Mouse (Mus musculus): ENCODE data around the gene Slc10a7. TPM values are rescaled to one million over a fixed set of nuclear protein-coding genes. Genes with fewer than 3 reads are reported as not detected.

The Slc10a7 gene
- polyA plus RNA-seq, 1 experiment = 4.7 TPM

DNA sequence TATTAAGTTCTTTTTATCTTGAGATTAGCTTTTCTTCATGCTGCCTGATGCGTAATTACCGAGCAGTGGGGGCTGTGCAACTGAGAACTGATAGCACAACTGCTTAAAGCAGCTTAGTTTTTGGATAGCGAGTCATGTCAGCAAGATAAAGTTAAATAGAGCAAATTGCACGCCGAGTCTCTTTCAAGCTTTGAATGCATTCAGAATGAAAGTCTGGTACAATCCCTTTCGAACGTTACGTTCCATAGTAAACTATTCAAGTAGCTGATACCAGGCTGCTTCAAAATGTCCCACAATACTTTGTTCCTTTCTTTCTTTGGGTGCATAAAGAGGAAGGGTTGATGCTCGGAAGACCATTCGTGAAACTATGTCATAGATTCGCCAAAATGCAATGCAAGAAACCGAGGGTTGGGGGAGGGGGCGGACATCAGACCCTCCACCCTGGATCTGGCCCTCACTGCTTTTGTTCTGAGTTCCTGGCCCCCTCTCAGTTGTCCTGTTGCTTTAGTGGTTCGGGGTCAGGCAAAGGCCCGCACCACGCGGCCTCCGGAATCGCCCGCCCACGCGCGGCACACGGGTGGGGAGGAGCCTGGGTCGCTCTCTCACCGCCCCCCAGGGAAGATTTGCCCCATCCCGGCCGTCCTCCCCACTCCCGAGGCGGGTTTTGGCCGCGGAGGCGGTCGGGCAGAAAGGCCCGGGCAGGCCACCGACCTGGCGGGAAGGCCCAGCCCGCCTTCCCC lies 997 bp upstream of the Slc10a7 start:
- under 1% methylated on average over 37 of the region's 38 CpGs for WGBS
- peak overlapping the region; percentile 95 for H3K4me3 ChIP-seq (replicated peaks; ENCODE audit: control insufficient read depth, low read depth, low read length)
- no peak for TF ChIP-seq POLR2A (IDR thresholded peaks at IDR 0.05; ENCODE audit: borderline replicate concordance, control insufficient read depth, low read depth, low read length)
- no peak for TF ChIP-seq CTCF (IDR thresholded peaks at IDR 0.05; ENCODE audit: control insufficient read depth, insufficient read depth, low read length)
- H3K27ac ChIP-seq (ENCODE audit: control insufficient read depth, insufficient read depth, low read depth, low read length, poor library complexity) = peak overlapping the region; percentile 90
- peaks cover 1% of the 10 kb centered on the region; the same call in 1 of the 2 replicates for H3K4me1 ChIP-seq (ENCODE audit: control insufficient read depth, insufficient read depth, low read length)

DNA sequence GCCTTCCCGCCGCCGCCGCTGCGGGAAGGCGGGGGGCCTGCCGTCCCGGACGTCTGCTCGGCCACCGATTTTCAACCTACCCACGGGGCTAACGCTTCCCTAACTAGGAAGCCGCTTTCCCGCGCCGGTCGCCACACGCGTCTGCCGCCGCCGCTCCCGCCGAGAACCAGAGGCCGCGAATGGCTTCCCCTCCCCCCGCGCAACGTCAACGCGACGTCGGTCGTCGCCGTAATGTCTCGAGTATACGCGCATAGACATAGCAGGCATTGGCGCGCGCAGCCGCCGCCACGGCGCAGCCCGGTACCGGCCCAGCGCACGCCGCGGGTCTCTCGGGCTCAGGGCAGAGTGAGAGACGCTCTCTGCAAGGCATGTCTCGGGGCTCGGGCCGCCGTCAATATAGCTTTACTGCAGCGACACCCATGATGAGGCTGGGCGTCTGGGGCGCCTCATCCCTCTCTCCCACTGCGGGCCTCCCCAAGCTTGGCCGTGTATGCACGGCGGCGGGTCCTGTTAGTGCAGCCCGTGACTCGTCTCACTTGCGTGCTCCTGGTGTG lies 350 bp upstream of the Slc10a7 start, which contains the start of gene Rbmxl1:
Rbmxl1 (minus strand) TSS at position 180 of the 554 bp plus-strand sequence.
- TF ChIP-seq CTCF (IDR thresholded peaks at IDR 0.05; ENCODE audit: control insufficient read depth, insufficient read depth, low read length) = no peak
- TF ChIP-seq POLR2A (IDR thresholded peaks at IDR 0.05; ENCODE audit: borderline replicate concordance, control insufficient read depth, low read depth, low read length) = peak; percentile 31; the same call in 1 of the 2 replicates
- peaks cover 1% of the 10 kb centered on the region; the same call in 1 of the 2 replicates for H3K4me1 ChIP-seq (ENCODE audit: control insufficient read depth, insufficient read depth, low read length)
- peak within 1 kb of the TSS; percentile 95 for H3K4me3 ChIP-seq (replicated peaks; ENCODE audit: control insufficient read depth, low read depth, low read length)
- under 1% methylated on average over 70 of the region's 70 CpGs for WGBS
- H3K27ac ChIP-seq (ENCODE audit: control insufficient read depth, insufficient read depth, low read depth, low read length, poor library complexity) = peak within 1 kb of the TSS; percentile 90

DNA sequence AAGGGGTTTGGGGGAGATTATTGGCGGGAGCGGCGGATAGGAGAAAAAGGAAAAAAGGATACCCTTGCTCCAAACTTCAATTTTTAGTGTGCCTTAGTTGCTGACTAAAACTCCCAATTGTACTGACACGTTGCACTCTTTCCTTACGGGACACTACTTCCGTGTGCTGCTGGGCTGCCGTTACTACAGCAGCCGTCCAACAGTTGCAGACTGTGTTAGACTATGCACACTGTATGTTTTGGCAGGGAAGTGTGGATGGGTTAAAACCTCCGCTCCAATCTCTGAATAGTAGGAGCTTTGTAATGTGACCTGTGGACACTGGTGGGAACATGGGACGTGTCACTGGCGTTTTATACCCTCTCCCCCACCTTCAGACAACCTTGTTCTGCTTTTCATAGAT lies 948 bp downstream of the Slc10a7 start:
- Histone ChIP-seq H3K4me3 (replicated peaks; ENCODE audit: control insufficient read depth, low read depth, low read length) (peak overlapping the region; percentile 95), H3K27ac (ENCODE audit: control insufficient read depth, insufficient read depth, low read depth, low read length, poor library complexity) (no peak overlapping the region), H3K4me1 (ENCODE audit: control insufficient read depth, insufficient read depth, low read length) (peaks cover 1% of the 10 kb centered on the region; the same call in 1 of the 2 replicates)
- no peak for TF ChIP-seq POLR2A (IDR thresholded peaks at IDR 0.05; ENCODE audit: borderline replicate concordance, control insufficient read depth, low read depth, low read length)
- no peak for TF ChIP-seq CTCF (IDR thresholded peaks at IDR 0.05; ENCODE audit: control insufficient read depth, insufficient read depth, low read length)
- WGBS = under 1% methylated on average over 11 of the region's 11 CpGs

DNA sequence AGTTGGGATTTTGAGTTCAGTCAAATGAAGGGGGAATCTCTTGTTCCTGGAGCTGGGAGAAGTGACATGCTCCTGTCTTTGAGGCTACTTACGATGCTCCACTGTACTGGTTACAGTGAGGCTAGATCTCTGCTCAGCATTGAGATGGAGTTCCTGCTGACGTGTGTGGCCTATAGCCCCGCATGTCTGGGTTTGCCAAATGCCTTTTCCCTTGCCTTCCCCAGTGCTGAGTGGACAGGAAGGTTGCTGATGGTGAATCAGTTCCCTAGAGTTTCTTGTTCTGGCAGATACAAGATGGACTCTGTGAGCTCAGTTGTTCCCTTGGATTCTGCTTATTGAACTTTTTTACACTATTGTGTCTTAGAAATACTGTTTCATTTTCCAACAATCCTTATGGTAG lies 1.8 kb downstream of the Slc10a7 start:
- TF ChIP-seq POLR2A (IDR thresholded peaks at IDR 0.05; ENCODE audit: borderline replicate concordance, control insufficient read depth, low read depth, low read length) (no peak), CTCF (IDR thresholded peaks at IDR 0.05; ENCODE audit: control insufficient read depth, insufficient read depth, low read length) (no peak)
- 57% methylated on average over 3 of the region's 3 CpGs for WGBS
- Histone ChIP-seq H3K4me3 (replicated peaks; ENCODE audit: control insufficient read depth, low read depth, low read length) (peak overlapping the region; percentile 8), H3K27ac (ENCODE audit: control insufficient read depth, insufficient read depth, low read depth, low read length, poor library complexity) (no peak overlapping the region), H3K4me1 (ENCODE audit: control insufficient read depth, insufficient read depth, low read length) (peaks cover 1% of the 10 kb centered on the region; the same call in 1 of the 2 replicates)

DNA sequence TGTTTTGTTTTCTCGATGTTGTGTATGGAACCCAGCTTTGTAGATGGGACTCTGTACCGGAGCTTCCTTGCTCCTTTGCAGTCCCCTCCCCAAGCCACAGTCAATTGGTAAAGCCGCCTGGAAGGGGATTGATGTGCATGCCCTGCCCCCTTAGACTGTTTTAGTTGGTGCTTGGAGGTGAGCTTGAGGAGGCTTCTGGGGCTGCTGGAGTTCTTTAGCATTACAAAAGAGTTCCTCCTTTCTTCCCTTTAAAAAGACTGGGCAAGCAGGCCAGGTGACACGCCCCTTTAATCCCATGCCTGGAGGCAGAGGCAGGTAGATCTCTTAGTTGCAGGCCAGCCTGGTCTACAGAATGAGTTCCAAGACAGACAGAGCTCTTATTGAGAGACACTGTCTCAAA lies 4.0 kb downstream of the Slc10a7 start:
- WGBS = 92% methylated on average over 4 of the region's 4 CpGs
- H3K27ac ChIP-seq (ENCODE audit: control insufficient read depth, insufficient read depth, low read depth, low read length, poor library complexity) = no peak overlapping the region
- no peak for TF ChIP-seq CTCF (IDR thresholded peaks at IDR 0.05; ENCODE audit: control insufficient read depth, insufficient read depth, low read length)
- TF ChIP-seq POLR2A (IDR thresholded peaks at IDR 0.05; ENCODE audit: borderline replicate concordance, control insufficient read depth, low read depth, low read length) = no peak
- H3K4me1 ChIP-seq (ENCODE audit: control insufficient read depth, insufficient read depth, low read length) = peaks cover 1% of the 10 kb centered on the region; the same call in 1 of the 2 replicates
- no peak overlapping the region for H3K4me3 ChIP-seq (replicated peaks; ENCODE audit: control insufficient read depth, low read depth, low read length)

DNA sequence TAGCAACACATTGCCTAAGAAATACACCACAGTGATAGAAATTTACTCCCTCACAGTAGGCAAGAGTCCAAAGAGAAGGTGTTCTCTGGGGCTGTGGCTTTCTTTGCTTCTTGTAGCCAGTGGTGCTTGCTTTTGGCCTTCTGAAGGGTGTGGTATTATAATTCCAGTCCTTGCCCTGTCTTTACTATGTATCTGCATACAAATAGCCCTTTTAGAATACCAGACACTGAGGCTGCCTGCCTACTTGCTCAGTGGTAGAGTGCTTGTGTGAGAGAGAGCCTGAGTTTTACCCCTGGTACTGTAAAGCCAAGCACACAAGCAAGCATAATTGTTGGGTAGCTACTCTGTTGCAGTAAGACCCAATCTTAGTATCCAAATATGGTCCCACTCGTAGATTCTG lies 5.6 kb downstream of the Slc10a7 start:
- TF ChIP-seq POLR2A (IDR thresholded peaks at IDR 0.05; ENCODE audit: borderline replicate concordance, control insufficient read depth, low read depth, low read length) (no peak), CTCF (IDR thresholded peaks at IDR 0.05; ENCODE audit: control insufficient read depth, insufficient read depth, low read length) (no peak)
- Histone ChIP-seq H3K4me3 (replicated peaks; ENCODE audit: control insufficient read depth, low read depth, low read length) (no peak overlapping the region), H3K27ac (ENCODE audit: control insufficient read depth, insufficient read depth, low read depth, low read length, poor library complexity) (no peak overlapping the region), H3K4me1 (ENCODE audit: control insufficient read depth, insufficient read depth, low read length) (peaks cover 1% of the 10 kb centered on the region; the same call in 1 of the 2 replicates)
- 83% methylated on average over 1 of the region's 1 CpGs for WGBS

DNA sequence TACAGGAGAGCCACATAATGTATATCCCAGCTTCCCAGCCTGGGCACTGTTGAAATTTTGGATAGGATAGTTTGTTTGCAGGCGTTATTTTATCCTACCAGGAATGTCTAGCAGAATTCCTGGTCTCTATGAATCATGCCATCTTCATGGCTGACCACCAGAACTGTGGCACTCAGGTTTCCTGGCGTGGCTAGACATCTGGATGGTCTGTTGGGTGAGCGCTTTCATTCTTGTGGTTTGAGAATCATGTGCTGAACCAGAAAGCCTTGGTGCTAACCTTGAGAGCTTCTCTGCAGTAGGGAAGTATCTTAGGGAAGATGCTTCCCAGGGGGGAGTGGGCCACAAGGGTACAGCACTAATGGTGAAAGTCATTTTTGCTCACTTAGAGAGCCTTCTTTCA lies 6.0 kb downstream of the Slc10a7 start:
- H3K27ac ChIP-seq (ENCODE audit: control insufficient read depth, insufficient read depth, low read depth, low read length, poor library complexity) = no peak overlapping the region
- H3K4me1 ChIP-seq (ENCODE audit: control insufficient read depth, insufficient read depth, low read length) = peaks cover 1% of the 10 kb centered on the region; the same call in 1 of the 2 replicates
- H3K4me3 ChIP-seq (replicated peaks; ENCODE audit: control insufficient read depth, low read depth, low read length) = no peak overlapping the region
- TF ChIP-seq CTCF (IDR thresholded peaks at IDR 0.05; ENCODE audit: control insufficient read depth, insufficient read depth, low read length) (no peak), POLR2A (IDR thresholded peaks at IDR 0.05; ENCODE audit: borderline replicate concordance, control insufficient read depth, low read depth, low read length) (no peak)
- 78% methylated on average over 3 of the region's 3 CpGs for WGBS

DNA sequence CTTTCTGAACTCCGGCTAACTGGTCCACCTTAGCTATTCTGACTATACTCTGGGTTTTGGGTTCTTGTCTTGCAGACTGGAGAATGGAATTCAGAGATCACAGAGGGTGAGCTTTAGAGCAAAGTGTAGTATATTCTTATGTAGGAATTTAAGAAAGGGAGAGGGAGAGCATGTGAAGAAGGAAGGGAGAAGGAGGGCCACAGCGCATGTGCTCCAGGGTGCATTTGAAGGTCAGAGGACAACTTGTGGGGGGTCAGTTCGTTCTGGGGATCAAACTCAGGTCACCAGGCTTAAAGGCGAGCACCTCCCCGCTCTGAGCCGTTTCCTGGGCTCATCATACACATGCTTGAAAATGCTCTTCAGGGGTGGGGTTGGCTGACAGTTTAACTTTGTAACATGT lies 24.8 kb downstream of the Slc10a7 start:
- Histone ChIP-seq H3K4me3 (replicated peaks; ENCODE audit: control insufficient read depth, low read depth, low read length) (no peak overlapping the region), H3K27ac (ENCODE audit: control insufficient read depth, insufficient read depth, low read depth, low read length, poor library complexity) (no peak overlapping the region), H3K4me1 (ENCODE audit: control insufficient read depth, insufficient read depth, low read length) (no peaks in the 10 kb centered on the region)
- 84% methylated on average over 6 of the region's 6 CpGs for WGBS
- TF ChIP-seq CTCF (IDR thresholded peaks at IDR 0.05; ENCODE audit: control insufficient read depth, insufficient read depth, low read length) (no peak), POLR2A (IDR thresholded peaks at IDR 0.05; ENCODE audit: borderline replicate concordance, control insufficient read depth, low read depth, low read length) (no peak)
